Mouse (Mus musculus) liver, adult (tissue): ENCODE measurements at regions not wholly inside any gene's neighbourhood (a gene's known extent, or its start where the extent isn't known, plus 50 kb on each side); places are given as distances from the start of the nearest gene placed in this dataset.

ENCODE experiments used
- GATA4 ChIP-seq: IDR thresholded peaks from 2 replicates; pipeline ENCODE4 v1.6.1; 2014; ENCODE audit warnings: mild to moderate bottlenecking, low read length; ENCODE audit not compliant: insufficient replicate concordance

DNA sequence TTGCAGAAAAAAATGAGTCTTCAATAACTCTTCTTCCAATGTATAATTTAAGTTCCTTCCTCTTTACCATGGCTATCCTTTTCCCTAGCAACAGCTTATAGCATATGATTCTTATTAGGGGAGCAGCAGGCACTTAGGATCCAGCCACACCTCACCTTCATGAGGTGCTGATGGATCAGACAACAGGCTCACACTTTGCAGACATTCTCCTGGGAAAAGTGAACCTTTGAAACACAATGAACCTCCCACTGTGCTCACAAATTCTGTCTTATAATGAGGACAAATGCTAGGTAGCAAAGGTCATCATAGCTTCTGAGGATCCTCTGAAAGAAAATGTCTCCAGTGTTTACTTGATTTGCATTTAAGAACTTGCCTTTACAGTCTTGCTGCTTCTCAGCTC is 191.6 kb upstream of the Xrcc4 start:
- TF ChIP-seq GATA4: no peak

DNA sequence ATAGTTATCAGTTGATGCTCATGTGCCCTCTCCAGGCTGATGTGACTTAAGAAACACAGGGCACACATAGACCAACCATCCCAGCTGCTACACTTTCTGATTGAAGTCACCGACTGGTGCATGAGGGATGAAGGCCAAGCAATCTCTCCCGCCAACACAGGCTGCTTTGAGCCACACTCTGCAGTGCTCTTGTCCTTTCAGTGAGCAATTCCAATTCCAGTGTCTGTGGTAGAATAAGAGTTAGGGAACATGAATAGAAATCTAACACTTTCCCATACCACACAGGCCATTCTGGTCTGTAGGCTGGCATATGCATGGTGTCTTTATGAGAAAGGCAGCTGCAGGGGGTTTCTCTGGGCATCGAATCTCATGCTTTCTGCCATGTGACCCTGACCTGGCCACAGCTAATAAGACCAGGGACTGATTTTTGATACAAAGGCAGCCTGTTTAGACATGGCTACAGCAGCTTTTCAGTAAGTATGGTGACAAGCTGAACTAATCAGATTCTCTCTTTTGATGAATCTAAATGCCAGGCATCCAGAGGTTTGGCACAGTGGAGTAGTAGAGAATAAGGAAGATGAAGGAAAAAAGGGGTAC is 190.5 kb upstream of the Xrcc4 start:
- TF ChIP-seq GATA4: no peak

DNA sequence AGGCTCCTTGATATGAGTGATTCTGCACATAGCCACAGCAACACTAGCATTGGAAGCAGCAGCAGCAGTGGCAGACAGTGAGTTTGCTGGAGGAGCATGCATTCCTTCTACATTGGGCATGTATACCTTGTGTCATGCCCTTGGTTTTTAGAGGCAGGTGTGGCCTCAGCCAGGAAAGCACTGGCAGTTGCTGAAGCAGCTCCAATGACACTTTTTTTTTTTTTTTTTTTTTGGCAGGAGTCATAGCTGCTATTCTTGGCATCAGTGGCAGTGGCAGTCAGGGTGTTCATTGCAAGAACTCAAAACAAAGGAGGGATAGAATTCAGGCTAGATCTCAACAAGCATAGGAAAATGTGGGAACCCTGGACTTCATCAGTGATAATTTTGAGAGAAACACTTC is 189.9 kb upstream of the Xrcc4 start:
- TF ChIP-seq GATA4: no peak

DNA sequence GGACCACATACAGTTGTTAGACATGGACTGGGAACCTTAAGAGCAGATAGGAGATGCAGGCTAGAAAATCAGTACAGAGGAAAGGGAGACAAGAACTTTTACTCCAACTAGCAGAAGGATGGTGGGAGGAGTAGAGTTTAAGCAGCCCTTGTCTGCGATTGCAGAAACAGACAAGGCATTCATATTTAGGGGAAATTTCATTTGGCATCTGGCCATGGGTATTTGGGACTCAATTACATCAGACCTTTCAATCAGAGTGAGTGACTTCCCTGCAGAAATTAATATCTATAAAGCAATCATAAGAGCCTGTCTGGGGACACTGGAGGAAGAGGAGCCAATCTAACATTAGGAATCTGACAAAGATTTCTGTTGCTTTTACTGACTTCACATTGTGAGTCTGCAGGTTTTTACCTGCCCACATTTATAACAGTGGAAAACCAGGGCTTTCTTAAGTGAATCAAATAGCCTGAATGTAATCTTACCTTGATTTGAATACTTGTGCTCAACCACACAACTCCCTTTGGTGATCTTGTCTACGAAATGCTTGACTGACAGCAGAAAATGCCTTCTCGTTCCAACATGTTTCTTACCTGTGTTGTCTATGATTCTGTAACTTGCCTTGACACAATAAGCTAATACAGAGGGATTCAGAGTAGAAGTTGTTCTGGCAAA is 169.8 kb upstream of the Xrcc4 start:
- TF ChIP-seq GATA4: no peak

DNA sequence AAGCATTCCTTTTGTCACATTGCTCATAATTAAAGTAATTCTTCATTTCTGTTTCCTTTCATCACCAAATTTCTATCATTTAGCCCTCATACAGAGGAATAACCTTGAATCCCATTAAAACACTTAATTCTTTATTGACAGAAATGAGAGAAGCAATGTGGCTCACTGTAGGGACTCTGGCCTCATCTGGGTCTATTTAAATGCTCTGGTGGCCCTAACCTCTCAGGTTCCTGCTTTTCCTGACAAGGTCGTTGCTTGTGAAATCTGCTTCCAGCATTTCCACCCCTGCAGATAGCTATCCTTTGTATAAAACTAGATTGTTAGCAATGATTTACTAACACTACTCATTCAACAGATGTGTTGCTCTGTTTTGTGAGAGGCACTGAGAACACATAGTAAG is 163.6 kb upstream of the Xrcc4 start:
- TF ChIP-seq GATA4: no peak

DNA sequence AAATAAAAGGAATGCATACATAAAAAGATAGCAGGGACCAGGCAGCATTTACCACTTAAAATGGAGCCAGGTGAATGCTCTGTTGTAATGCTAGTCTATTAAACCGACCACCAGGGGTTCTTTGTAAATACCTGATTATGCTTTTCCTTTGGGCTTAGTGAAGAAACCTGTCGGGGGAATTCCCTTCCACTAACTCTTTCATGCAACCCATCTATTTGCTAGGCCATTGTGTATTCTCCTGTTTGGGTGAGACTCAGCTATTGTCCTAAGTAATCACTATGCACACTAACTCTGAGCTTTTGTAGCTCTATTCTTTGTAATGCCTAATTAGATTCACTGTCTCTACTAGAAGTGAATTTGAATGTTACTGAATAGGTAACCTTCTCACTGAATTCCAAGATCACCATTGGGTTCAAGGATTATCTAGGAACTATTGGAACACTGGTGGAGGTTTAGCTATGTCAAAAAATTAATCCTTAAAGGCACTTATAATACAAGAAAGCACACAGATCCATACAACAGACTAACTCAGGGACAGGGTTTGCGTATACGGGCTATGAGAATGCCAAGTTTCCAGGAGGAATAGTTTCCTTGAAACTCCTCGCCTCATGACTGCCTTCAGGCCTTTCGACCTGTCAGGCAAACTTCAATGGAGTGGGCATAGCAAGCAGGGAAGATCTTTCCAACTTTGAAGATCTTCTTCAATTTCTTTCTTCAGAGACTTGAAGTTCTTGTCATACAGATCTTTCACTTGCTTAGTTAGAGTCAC is 156.8 kb upstream of the Xrcc4 start:
- TF ChIP-seq GATA4: no peak

DNA sequence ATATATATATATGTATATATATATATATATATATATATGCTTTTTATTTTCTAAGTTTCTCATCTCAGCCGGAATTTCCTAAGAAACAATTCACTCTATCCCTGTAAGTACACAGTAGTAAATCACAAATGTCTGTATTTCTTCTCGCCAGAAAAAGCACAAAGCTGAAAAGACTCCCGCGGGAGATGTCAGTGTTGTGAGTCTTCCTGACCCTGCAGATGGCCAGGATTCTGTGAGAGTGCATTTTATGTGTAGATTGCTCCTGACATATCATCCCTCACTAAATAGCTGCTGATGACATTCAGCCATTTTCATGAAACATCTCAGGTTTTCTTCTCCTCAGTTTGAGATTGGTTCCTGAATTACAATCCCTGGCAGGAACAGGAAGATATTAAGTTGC is 148.9 kb upstream of the Xrcc4 start:
- TF ChIP-seq GATA4: no peak

DNA sequence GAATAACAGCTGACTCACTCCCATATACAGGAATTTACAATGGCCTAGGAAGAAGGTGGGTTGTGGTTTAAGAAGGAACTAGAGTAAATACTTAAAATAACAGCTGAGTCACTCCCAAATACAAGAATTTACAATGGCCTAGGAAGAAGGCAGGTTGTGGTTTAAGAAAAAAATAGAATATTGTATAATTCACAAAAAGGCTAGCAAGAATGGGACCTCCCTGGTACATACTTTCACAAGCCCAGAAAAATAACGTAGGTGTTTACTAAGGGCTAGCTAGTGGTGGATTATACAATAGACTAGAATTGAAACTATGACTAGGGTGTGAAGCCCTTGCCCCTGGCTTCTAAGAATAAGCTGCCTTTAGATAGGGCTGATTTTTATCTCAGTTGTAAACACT is 144.6 kb upstream of the Xrcc4 start:
- TF ChIP-seq GATA4: no peak

DNA sequence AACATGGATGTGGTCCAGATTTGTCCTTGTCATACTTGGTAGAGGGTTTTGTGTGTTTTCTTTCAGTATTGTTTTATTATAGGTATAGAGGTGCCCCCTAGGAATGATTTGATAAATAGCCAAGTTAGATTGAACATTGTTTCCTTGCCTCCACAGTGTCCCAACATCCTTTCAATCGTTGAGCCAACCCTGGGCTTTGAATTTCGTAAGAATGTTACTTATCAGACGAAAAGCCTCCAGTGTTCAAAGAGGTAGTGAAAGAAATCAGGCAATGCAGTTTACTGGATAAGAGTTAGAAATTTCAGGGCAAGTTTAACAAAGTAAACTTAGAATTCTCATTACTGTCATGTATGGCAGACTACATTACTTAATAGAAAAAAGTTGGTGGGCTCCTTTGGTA is 144.2 kb upstream of the Xrcc4 start:
- TF ChIP-seq GATA4: no peak

DNA sequence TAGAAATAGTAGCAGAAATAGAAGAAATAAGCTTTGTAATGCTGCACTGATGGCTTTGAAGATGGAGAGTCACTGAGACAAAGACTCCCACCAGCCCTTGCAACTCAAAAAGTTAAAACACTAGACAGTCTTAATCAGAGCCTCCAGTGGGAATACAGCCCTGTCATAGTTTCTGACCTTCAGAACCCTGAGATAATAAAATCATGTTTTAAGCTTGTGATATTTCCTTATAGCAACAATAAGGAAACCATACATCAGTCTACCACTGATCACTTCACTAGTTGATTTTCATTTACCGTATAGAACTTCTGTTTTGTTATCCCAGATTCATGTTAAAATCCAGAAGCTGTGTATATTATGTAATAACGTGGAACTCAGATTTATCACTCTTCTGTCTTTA is 139.7 kb upstream of the Xrcc4 start:
- TF ChIP-seq GATA4: no peak

DNA sequence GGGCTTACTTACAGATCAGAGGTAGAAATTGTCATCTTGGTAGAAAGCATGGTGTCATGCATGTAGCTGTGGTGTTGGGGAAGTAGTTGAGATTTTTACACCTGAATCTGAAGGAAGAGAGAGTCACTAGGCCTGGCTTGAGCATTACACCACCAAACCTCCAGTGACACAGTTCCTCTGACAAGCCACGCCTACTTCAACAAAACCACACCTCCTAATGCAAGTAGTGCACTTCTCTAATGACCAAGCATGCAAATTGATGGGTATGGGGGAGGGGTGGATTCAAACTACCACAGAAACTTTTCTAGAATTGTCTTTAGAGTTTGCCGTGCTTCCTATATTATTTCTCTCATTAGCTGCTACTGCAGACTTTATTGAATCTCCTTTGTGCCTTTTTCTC is 136.8 kb upstream of the Xrcc4 start:
- no peak for TF ChIP-seq GATA4

DNA sequence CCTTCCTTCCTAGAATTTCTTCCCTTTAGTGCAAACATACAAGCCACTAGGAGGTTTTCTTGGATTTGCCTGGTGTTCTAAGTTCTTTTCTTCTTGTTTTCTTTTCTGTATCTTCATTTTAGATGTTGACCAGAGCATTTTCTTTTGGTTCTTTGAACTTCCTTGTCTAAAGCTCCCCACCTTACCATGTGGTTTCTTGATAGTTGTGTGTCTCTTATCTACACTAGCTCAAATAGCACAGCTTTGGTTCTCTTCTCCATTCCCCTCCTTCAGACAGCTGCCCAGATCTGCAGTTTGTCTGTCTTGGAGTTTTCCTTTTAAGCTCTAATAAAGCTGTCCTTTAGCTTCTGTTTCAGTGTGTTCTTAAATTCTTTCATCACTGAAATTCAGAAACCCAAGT is 123.0 kb upstream of the Xrcc4 start:
- no peak for TF ChIP-seq GATA4

DNA sequence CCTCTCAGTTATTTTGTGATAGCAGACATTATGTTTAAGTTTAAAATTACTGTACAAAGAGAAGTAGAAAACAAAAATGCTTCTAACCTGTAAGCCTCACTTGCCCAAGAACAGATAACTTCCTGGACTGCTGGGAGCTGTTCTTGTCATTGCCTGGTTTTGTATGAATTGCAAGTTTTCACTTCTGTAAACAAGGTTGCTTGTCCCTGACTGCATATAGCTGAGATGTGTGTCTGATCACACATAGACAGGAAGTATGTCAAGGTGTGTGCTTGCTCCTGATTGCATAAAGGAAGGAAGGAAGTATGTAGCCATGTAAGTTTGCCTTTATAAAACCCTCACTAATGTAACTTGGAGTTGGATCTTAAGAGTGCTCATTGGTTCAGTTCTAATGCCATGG is 118.5 kb upstream of the Xrcc4 start:
- no peak for TF ChIP-seq GATA4
